22 mouse cellular contexts compared by ENCODE assay signal in the genomic region with DNA sequence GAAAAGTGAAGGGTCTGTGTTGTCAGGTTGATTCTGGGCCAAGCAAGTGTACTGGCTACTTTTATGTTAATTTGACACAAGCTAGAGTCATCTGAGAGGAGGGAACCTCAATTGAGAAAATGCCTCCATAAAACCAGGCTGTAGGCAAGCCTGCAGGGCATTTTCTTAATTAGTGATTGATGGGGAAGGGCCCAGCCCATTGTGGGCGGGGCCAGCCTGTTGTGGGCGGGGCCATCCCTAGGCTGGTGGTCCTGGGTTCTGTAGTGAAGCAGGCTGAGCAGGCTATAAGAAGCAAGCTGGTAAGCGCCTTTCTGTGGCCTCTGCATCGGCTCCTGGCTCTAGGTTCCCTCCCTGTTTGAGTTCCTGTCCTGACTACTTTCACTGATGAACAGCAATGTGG.
DNase-seq lines count a peak whose midpoint lies in the region; ATAC-seq and TF ChIP-seq lines count a peak whose summit lies in the region.
"Had no signal": no experiment of that assay in that cellular context is flagged by ENCODE, and none has a peak within 500 bp of the region (broad histone marks: within the 10 kb centered on the region; RNA-seq: fewer than 3 reads in every experiment).

No protein-coding gene starts in this region.

- no peak for ATAC-seq in midbrain, embryonic 11.5 days (ENCODE audit: low FRiP score)
- ATAC-seq in midbrain, embryonic 14.5 days (ENCODE audit: low FRiP score, low TSS enrichment): no peak
- ATAC-seq: CD4-positive, CD25-positive, alpha-beta regulatory T cell, adult 4 months; forebrain, embryonic 13.5 days; forebrain, embryonic 15.5 days; forebrain, postnatal 0 days had no signal

- no peaks in the 10 kb centered on the region for H3K9me3 ChIP-seq in midbrain, embryonic 11.5 days (ENCODE audit: control insufficient read depth, low read length)
- H3K9me3 ChIP-seq in midbrain, embryonic 14.5 days (ENCODE audit: control insufficient read depth, low read length): peaks cover 4% of the 10 kb centered on the region; the same call in 1 of the 2 replicates
- H3K9me3 ChIP-seq: forebrain, embryonic 15.5 days had no signal

- H3K4me1 ChIP-seq in midbrain, embryonic 11.5 days (ENCODE audit: control insufficient read depth, insufficient read depth, low read length): no peaks in the 10 kb centered on the region
- H3K4me1 ChIP-seq in midbrain, embryonic 14.5 days (ENCODE audit: control insufficient read depth, insufficient read depth, low read length): no peaks in the 10 kb centered on the region
- H3K4me1 ChIP-seq: embryonic facial prominence, embryonic 12.5 days; forebrain, embryonic 13.5 days; forebrain, embryonic 15.5 days had no signal

- no peak overlapping the region for H3K27ac ChIP-seq in gastrocnemius, adult 2 months
- H3K27ac ChIP-seq in midbrain, embryonic 11.5 days (ENCODE audit: low read depth, low read length): no peak overlapping the region
- no peak overlapping the region for H3K27ac ChIP-seq in midbrain, embryonic 14.5 days (replicated peaks; ENCODE audit: low read depth, low read length)
- H3K27ac ChIP-seq: embryonic facial prominence, embryonic 10.5 days; embryonic facial prominence, embryonic 12.5 days; forebrain, embryonic 13.5 days; forebrain, embryonic 15.5 days had no signal

- H3K36me3 ChIP-seq in midbrain, embryonic 11.5 days (ENCODE audit: control insufficient read depth, insufficient read depth, low read length): no peaks in the 10 kb centered on the region
- H3K36me3 ChIP-seq in midbrain, embryonic 14.5 days (ENCODE audit: control insufficient read depth, insufficient read depth, low read length): no peaks in the 10 kb centered on the region
- H3K36me3 ChIP-seq: embryonic facial prominence, embryonic 10.5 days; embryonic facial prominence, embryonic 12.5 days; forebrain, embryonic 15.5 days had no signal

- no peak overlapping the region for H3K4me2 ChIP-seq in midbrain, embryonic 11.5 days
- no peak overlapping the region for H3K4me2 ChIP-seq in midbrain, embryonic 14.5 days (ENCODE audit: low read length)
- H3K4me2 ChIP-seq: embryonic facial prominence, embryonic 12.5 days; forebrain, embryonic 13.5 days; forebrain, embryonic 15.5 days had no signal

- no peak overlapping the region for H3K9ac ChIP-seq in midbrain, embryonic 11.5 days (ENCODE audit: low read length)
- no peak overlapping the region for H3K9ac ChIP-seq in midbrain, embryonic 14.5 days (replicated peaks; ENCODE audit: low read length)
- H3K9ac ChIP-seq: embryonic facial prominence, embryonic 12.5 days; forebrain, embryonic 13.5 days; forebrain, embryonic 15.5 days; forebrain, postnatal 0 days had no signal

- no peak overlapping the region for H3K4me3 ChIP-seq in gastrocnemius, adult 2 months
- H3K4me3 ChIP-seq in midbrain, embryonic 11.5 days (ENCODE audit: low read depth, low read length): no peak overlapping the region
- no peak overlapping the region for H3K4me3 ChIP-seq in midbrain, embryonic 14.5 days (replicated peaks; ENCODE audit: low read depth, low read length)
- H3K4me3 ChIP-seq: embryonic facial prominence, embryonic 10.5 days; embryonic facial prominence, embryonic 12.5 days; forebrain, embryonic 13.5 days; forebrain, embryonic 15.5 days had no signal

- peak; percentile 9 for DNase-seq in gastrocnemius, adult 2 months
- no peak for DNase-seq in gastrocnemius, postnatal 36 days
- DNase-seq in midbrain, embryonic 11.5 days (ENCODE audit: low spot score, missing footprints): peak; percentile 66
- DNase-seq in midbrain, embryonic 14.5 days: no peak
- peak; percentile 72 for DNase-seq in ZHBTc4 (ENCODE audit: low read depth, low spot score)
- DNase-seq in left cerebral cortex, adult 11 months (ENCODE audit: low spot score): no peak
- DNase-seq: adrenal gland, adult 2 months; adrenal gland, postnatal 10 days; adrenal gland, postnatal 25 days; B cell, adult 2 months; cerebellum, adult 11 months; cerebellum, adult 18-20 months; cerebellum, adult 8-10 months; cerebellum, adult 9-11 months; cerebellum, postnatal 14 days; cerebellum, postnatal 36 days; forebrain, postnatal 0 days had no signal

- WGBS in midbrain, embryonic 11.5 days: 56% methylated on average over 4 of the region's 4 CpGs
- WGBS in midbrain, embryonic 14.5 days: 62% methylated on average over 4 of the region's 4 CpGs

- no peaks in the 10 kb centered on the region for H3K27me3 ChIP-seq in midbrain, embryonic 11.5 days (ENCODE audit: control insufficient read depth, insufficient read depth, low read length)
- H3K27me3 ChIP-seq in midbrain, embryonic 14.5 days (ENCODE audit: control insufficient read depth, insufficient read depth, low read length): no peaks in the 10 kb centered on the region
- H3K27me3 ChIP-seq: embryonic facial prominence, embryonic 12.5 days; forebrain, embryonic 13.5 days; forebrain, embryonic 15.5 days had no signal

- TF ChIP-seq CTCF in gastrocnemius, adult 2 months (IDR thresholded peaks at IDR 0.05): no peak

- intact Hi-C loops in gastrocnemius, adult 2 months (cut with DNase I): no loop called here
- intact Hi-C loops in gastrocnemius, postnatal 36 days (cut with DNase I): no loop called here

Comparison
In these comparisons a context has a peak if more than half of its experiments do, and no peak if none do; other contexts are left out.
1. DNase-seq: peak in gastrocnemius, adult 2 months (single experiment), midbrain, embryonic 11.5 days (single experiment) and ZHBTc4 (single experiment); none in gastrocnemius, postnatal 36 days (0 of 2), midbrain, embryonic 14.5 days (single experiment) and left cerebral cortex, adult 11 months (single experiment).